Mouse (Mus musculus) adipose tissue, adult 10 weeks (tissue): Measurements from ENCODE around the gene Gm10770. TPM values are rescaled to one million over a fixed set of nuclear protein-coding genes. Genes with fewer than 3 reads are reported as not detected.

Experiments used
- polyA plus RNA-seq: library from polyadenylated mRNA; stranded (reverse); fragments of 350-450 nt; fragmentation: Illumina TruSeq; extraction: RNeasy Lipid Tissue Mini Kit (QIAGEN cat#74804); gene quantifications from one replicate; pipeline ENCODE4 v1.2.3, GENCODE M21; 2014; ENCODE audit warnings: low read depth, low replicate concordance

Gm10770 gene
- polyA plus RNA-seq, result not detected

GRCm38 (mm10) chr2:150179579-150179978 is at the start of gene Gm10770:
Gene Gm10770, minus strand, starts transcription at chr2:150179679.

DNA sequence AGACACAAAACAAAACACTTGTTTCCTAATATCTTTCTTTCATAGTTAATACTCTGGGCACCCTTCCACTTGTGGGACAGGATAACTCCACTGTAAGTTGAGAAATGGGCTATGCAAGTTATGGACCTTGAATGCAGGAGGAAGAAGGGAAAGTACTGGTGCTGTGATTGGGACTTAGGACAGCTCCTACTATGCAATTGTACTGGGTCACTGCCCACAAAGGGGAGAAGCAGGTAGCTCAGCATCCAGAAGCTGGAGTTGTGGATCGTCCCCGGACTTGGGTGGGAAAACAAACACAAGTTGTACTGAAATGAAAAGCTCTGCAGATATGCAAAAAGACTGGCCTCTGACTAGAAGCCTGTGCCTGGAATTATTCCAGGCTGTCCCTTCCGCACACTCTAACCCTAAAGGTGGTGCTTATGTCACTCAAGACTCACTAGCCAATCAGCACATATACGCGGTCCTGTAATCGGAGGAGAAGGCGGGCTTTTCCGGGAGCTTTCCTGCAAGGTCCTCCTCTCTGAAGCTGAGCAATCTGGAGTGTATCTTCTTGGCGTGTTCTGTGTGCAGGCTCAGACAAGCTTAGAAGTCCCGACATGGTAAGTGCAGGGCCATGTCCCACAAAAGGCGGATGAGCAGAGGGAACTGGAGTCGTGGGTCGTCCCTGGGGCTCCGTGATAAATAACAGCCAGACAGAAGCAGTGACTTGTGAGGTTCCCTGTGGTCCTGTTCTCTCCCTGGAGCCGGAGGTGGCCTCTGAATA is 38.3 kb upstream of the Gm10770 start, which contains the start of gene Zfp937:
Gene Zfp937, plus strand, starts transcription at position 474 of the 763 bp plus-strand sequence.

DNA sequence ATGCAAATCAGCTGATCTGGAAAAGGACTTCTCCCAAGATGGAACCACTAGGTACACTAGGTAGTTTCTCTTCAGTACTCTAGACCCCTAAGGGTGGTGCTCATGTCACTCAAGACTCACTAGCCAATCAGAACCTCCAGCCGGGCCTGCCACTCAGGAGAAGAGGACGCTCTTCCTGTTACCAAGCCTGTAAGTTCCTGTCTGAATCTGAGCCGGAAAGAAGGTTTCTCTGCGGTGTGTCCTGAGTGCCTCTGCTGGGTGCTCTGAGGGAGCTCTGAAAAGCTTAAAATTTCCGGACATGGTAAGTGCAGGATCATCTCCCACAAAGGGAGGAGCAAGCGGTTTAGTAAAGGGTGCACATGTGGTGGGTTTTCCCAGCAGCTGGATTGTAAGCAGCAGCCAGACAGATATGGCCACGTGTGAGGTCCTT is 2.1 kb upstream of the Gm10770 start, which contains the start of gene Gm14139:
Gene Gm14139, plus strand, starts transcription at position 186 of the 430 bp plus-strand sequence.

DNA sequence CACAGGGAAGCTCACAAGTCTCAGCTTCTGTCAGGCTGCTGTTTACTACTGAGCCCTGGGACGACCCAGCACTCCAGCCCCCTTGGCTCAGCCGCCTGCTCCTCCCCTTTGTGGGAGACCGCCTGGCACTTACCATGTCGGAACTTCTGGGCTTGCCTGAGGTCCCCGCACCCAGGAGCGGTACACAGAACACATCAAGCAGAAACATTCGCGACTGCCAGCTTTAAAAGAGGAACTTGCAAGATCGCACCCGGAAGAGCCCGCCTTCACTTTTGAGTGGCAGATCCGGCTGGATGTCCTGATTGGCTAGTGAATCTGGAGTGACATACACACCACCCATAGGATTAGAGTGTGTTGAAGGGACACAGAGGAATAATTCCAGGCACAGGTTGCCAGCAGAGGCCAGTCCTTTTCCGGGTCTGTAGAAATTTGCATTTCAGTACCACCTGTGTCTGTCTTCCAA is 43.0 kb downstream of the Gm10770 start, which contains the start of gene Zfp120:
Gene Zfp120, minus strand, starts transcription at position 274 of the 463 bp plus-strand sequence.

Other genes with a start within 250 kb of the Gm10770 start
- 8.8 TPM for gene Zfp120, start 43.0 kb downstream of the Gm10770 start, polyA plus RNA-seq
- not detected for gene Gm14139, start 2.1 kb upstream of the Gm10770 start, polyA plus RNA-seq
- 3.0 TPM for gene Zfp937, start 38.4 kb upstream of the Gm10770 start, polyA plus RNA-seq
- 4.0 TPM for gene Gm21994, start 75.9 kb upstream of the Gm10770 start, polyA plus RNA-seq
- not detected for gene Gm14124, start 77.8 kb upstream of the Gm10770 start, polyA plus RNA-seq
- gene Gm10130, start 144.0 kb upstream of the Gm10770 start, polyA plus RNA-seq, result 2.1 TPM
- gene 3300002I08Rik, start 183.1 kb upstream of the Gm10770 start, polyA plus RNA-seq, result 2.9 TPM